Mouse (Mus musculus) adrenal gland (tissue): ENCODE results near the gene Stra6.

Source experiments
- intact Hi-C: fragments of 180-260 bp; cut with DNase I; formaldehyde crosslinking; loops from one replicate; pipeline ENCODE4 v1.15.1; 2025
- long read RNA-seq, 2 experiments: library from polyadenylated mRNA; unstranded; transcript quantifications; one replicate each; pipeline ENCODE4 v2.0.0; 2020; ENCODE audit warnings: borderline replicate concordance in 1 of 2; ENCODE audit not compliant: insufficient replicate concordance in 1 of 2

The Stra6 gene
- long read RNA-seq, experiment 1, partial matches to known transcripts = 1 of 1 reads
- long read RNA-seq, experiment 1, other reads (novel, unspliced or antisense) = 0 of 1 reads
- long read RNA-seq, experiment 2, partial matches to known transcripts = 0 of 2 reads
- long read RNA-seq, experiment 2, other reads (novel, unspliced or antisense) = 2 of 2 reads

DNA sequence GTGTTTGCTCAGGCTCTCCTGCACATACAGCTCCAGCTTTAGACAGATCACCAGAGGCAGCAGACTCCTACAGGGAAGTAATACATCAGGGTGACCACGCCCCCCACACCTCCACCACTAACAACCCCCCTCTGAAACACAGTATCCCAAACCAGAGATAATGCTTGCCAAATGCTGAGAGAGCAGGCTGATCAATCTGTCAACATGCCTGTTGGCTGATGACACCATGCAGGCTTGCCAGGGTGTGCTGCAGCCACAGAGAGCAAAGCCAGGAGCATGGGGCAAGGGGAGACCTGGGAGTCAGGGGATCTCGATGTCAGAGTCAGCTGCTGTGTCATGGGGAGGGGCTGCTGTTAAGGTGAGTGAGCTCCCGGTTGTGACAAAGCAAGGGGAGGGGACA lies at the start of gene Stra6:
Gene Stra6, plus strand, starts transcription at position 258 of the 400 bp plus-strand sequence.
- intact Hi-C loops = no loop called here

DNA sequence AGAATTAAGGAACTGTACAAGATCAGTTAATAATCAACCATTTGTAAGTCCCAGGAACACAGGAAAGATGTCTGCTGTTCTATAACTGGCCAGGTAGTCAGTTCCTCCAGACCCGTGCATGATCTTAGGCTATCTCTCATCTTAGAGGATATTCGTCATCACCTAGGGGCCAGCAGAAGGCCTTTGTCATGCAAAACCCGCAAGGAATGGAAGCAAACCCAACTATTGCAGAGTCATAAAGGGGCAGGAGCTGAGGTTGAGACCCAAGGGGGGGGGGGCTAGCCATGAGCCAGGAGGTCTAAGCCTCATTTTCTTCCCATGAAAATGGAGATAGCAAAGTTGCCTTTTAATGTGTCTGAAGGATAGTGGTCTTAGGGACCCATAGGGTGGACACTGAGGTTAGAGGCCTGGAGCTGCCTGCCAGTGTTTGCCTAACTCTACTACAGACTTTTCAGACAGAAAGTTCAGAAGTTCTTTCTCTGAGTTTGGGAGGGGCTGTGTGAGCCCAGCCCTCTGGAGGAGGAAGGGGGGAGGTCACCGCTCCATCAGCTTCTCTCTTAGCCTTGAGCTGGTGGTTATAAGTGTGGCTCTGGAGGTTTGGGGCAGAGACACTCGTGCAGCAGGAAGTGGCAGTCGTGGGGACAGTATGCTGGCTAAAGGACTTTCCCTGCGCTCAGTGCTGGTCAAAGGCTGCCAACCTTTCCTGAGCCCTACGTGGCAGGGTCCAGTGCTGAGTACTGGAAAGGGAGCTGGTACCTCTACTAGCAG lies 49.0 kb upstream of the Stra6 start:
- intact Hi-C loops = no loop called here

DNA sequence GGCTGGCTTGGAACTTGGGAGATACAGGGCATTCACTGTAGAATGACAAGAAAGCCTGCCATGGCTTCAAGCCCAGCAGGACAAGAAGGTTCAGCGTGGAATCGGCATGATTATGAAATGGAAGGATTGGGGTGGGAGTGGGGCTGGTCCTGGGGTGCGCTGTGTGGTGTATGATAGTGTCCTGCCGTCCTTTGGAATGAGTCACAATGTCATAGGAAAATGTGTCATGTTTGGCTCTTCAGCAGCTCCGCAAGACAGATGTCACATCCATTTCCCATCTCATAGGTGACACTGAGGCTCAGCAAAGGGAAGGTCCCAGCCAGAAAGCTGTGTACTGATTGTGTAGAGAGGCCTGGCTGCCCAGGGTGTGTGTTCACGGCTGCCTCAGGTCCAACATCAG lies 47.7 kb upstream of the Stra6 start:
- intact Hi-C loops = no loop called here

DNA sequence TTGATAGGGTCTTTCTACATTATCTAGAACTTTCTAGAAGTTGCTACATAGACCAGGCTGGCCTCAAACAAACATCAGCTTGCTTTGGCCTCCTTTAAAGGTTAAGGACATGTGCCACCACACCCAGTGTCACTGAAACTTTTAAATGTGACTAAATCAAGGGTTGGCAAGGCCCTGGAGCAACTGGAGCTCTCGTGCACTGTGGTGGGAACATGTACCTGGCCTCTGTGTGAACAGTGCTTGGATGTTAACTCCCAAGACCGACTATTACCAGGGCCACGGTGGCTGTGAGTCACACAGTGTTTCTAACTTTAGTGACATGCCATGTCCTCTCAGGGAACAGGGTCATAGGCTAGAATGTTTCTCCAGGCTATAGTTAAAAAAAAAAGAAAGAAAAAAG lies 46.6 kb upstream of the Stra6 start:
- intact Hi-C loops = no loop called here

DNA sequence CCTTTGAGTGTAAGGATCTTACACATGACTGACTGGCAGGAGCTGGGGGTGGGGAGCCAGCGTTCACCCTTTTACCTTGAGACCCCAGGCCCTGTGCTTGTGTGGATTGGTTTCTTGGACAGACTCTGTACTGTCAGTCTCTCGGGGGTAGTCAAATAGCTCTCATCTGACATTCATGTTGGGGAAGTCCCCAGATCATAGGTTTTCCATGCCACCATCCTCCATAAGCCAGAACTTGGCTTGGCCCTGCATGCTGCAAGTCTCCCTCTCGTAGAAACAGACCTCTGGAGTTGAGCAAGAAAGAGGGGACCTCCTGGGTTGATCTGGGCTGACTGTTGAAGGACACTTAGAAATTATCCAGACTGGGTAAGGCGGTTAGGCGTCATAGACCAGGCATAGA lies 45.2 kb upstream of the Stra6 start:
- intact Hi-C loops = no loop called here

DNA sequence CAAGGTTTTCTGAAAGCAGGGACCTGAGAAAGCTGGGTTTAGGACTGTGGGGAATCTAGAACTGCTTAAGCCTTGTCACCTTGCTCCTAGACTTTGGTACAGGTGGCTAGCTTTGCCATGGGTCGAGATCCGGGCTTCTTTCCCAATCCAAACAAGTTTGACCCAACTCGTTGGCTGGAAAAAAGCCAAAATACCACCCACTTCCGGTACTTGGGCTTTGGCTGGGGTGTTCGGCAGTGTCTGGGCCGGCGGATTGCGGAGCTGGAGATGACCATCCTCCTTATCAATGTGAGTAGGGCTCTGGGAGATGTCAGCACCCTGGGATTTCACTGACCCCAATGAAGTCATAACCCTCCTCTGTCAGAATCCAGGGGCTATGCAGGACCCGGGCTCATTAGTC lies 37.6 kb upstream of the Stra6 start:
- intact Hi-C loops = no loop called here

DNA sequence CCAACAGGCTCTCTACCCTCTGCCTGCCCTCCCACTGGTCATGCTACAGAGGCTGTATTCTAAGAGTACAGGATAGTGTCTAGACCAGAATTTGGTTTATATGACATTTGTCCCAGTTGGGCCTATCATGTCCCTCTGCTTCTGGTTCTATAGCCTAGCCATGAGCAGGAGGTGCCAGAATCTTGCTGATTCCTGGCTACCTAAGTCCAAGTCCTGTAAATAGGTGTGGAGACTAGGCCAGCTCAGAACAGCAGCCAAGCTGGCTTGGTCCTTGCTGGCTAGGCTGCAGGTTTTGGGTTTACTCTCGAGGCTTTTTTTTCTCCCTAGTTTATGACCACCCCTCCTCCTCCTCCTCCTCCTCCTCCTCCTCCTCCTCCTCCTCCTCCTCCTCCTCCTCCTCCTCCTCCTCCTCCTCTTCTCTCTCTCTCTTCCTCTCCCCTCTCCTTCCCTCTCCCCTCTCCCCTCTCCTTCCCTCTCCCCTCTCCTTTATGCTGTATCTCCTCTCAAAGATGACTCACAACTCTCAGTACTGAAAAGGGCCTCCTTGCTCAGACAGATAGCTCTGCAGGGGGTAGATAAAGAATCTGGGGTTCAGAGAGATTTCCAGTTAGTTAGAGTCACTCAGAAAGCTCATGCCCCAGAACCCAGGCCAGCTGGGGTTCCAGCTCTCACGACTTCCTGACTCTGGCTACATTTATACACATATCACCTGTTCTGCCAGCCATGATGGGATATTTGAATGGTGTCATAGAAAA lies 36.0 kb upstream of the Stra6 start:
- intact Hi-C loops = no loop called here

DNA sequence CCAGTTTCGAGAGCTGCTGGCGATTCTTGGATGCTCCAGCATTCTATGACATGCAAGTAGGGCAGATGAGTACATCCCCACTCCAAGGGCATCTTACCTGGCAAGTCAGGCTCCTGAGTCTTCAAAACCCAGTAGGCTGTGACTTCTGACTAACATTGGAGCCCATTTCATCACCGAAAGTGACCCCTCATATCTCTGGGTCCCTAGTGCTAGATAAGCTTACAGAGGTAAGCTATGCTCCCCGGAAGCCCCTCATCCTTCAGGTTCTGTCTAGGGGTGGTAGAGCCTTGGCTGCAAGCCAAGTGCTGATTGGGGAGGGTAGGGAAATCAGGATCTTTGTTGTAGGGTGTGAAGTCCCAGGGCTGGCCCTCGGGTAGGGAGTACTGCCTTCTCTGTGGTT lies 34.7 kb upstream of the Stra6 start:
- intact Hi-C loops = no loop called here

DNA sequence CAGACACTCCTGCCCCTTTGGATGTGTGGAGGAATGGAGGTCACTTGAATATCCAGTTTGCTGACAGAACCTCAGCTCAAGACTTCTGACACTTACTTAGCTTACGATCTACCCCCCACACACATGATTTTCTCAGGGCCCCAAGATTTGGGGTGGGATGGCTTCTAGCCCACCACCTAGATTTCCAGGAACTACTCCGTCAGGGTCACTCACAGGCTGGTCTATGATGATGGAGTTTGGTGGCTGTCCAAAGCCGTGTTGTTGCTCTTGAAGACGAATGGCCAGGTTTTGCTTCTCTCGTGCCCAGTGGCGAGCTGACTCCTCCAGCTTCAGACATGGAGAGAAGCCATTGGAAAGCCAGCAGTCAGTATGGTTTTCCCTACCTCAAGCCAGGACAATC lies 34.0 kb upstream of the Stra6 start:
- intact Hi-C loops = no loop called here

DNA sequence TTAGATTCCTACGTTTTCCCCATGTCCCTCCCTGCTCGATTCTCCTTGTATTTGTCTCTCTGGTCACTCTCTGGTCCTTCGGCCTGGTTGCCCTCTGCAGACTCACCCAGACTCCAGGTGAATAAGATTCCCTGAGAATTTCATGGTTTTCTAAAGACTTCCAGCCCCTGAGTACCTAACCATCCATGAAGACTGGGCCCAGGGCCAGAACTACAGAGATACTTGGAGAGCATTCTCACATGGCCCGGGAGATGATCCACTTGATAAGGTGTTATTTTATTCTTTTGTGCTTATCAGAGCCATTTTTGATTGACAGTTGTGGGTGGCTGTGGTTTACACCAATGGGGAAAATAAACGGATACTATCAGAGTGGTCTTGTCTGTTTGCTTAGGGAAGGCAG lies 31.7 kb upstream of the Stra6 start:
- intact Hi-C loops = no loop called here

DNA sequence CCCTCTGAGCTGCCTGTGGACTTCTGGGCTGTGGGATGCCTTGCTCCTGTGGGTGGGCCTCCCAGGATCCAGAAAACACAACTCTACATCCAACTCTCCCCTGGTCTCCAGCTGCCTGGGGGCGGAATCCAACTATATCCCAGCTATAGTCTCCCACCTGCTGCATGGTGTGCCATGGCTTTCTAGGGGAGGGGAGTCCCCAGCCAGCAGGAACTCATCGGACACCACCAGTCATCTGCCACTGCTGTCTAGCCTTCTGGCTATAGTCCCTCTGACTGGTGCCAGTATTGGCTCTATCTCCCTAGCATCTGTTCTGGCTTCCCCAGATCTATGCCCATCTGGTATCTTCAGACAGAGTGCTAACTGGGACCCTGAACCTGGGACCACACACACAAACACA lies 28.1 kb upstream of the Stra6 start:
- intact Hi-C loops = loop anchor here (5.0 kb wide), 1 partner anchor 247 kb away; no protein-coding TSS in a partner anchor

DNA sequence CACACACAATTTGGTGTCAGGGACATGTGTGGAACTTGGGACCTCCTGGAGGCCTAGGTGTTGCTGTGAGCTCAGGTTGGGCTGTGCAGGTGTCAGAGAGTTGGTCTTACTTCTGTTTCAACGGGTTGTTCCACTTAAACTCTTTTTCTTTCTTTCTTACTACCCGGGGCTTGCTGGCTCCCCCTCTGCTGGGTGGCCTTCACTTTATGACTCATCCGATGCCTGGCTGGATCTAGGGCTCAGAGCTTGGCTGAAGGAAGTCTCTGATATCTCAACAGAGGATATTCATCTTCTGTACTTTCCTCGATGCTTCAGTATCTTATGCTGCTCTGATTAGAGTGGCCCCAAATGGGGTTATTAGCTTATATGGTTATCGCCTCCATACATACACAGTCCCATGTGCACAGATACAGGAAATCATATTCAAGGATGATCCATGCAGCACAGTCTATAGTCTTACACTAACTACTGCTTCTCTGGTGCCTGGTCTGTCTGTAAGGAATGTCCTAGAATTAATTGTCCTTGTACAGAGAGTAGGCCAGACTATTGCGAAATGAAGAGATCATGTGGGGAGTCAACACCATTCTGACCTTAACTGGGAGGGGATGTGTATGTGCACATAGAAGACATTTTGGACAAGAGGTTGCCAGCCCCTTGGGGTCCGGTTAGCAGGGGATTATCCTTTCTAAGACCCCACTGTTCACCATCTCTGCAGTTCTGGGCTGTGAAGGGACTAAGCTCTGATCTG lies 27.5 kb upstream of the Stra6 start:
- intact Hi-C loops = loop anchor here (5.0 kb wide), 1 partner anchor 246 kb away; no protein-coding TSS in a partner anchor

DNA sequence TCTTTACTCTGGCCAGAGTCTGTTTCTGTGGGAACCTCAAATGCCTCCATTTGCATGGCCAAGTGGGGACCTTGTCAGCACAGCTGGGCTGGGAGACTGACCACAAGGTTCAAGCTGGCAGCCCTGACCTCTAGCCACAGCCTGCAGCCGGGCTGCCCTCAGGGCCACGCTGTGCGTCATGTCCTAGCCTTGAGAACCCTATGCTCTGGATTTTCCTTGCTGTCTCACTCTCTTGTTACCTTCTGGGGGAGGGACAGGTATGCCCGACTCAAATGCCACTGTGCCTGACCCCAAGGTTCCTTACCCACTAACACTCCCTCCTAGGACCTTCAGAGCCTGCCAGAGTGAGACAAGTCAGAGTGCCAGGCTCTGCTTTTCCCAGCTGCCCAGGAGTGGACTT lies 26.6 kb upstream of the Stra6 start:
- intact Hi-C loops = loop anchor here (5.0 kb wide), 1 partner anchor 245 kb away; no protein-coding TSS in a partner anchor

DNA sequence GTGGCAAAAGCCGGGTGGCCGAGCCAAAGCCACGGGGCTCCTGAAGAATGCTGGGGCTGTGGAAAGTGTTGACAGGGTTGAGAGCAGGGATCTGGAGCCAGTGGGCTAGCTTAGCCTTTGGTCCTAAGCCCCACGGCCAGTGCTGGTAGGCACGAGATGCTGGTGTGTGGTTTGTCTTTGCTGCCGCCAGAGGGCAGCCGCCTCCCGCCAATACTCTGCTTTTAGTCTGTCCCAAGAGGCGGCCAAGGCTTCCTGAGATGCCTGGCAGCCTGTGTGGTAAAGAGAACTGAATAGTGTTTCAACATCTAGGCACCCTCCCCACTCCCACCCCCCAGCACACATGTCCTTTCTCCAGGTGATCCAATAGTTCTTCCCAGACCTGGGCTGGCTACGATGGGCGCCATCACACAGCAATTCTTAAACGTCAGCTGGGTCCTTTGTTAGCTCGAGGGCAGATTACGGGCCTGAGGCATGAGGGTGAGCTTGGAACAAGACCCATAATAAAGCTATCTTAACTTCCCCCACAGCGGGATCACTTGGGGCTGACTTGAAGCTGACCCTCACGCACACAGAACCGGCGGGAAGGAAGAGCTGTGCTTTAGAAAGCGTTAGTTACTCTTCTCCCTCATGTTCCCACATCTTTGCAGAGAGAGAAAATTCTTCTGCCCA lies 25.0 kb upstream of the Stra6 start:
- intact Hi-C loops = loop anchor here (1.0 to 5.0 kb wide), 2 partner anchors 165 to 244 kb away; no protein-coding TSS in a partner anchor

DNA sequence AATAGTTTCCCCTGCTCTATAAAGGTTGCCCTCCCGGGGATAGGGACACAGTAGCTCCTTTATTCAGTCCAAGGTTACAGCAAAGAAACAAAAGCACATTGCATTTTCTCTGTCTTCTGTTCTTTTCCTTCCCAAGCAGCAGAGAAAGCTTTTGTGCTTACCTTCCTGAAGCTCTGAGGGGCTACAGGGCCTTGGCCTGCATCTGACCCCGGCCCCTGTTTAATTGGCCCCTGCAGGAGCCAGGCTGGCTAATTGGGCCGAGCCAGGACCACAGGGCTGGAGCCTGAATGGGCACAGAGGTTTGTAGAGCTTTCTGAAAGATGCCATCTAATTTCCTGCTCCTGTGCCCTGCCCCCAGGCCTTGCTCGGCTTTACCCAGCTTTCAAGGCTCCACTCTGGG lies 22.6 kb upstream of the Stra6 start:
- intact Hi-C loops = no loop called here

DNA sequence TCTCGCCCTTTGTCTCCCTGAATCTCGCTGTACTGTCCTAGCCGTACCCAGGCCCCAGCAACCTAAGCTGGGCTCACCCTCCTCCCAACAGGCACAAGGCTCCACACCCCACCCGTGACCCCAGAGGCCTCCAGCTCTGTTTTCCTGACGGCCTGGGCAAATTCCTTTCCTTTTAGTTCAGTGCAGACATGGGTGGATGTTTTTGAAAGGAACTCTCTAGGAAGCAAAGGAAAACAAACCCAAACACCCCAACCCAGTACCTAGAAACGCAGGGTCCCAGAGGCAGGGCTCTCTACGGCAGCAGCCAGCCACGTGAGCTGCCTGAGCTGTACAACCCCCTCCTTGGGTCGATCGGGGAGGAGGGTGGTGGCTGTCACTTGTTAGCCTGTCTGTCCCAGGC lies 21.2 kb upstream of the Stra6 start:
- intact Hi-C loops = no loop called here

DNA sequence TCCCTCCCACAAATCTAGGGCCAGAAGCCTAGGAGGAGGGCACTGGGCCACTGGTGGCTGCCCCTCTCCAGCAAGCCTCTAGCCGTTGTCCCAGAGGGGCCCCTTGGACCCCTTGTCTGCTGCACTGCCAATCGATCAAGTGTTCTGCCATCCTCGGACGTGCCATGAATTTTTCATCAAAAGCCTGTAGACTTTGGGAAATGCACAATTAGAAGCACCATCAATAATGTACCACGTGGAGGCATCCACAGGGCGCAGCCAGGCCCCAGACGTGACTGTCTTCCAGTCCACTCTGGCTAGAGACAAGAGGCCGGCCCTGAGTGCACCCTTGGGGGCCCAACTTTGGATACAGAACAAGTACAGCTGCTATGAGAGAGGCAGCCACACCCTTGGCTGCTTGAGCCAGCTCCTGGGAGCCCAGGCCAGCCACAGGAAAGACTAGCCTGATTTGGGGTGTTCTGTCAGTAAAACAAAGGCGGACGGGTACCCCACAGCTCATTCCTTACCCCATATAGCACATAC lies 20.0 kb upstream of the Stra6 start:
- intact Hi-C loops = no loop called here

DNA sequence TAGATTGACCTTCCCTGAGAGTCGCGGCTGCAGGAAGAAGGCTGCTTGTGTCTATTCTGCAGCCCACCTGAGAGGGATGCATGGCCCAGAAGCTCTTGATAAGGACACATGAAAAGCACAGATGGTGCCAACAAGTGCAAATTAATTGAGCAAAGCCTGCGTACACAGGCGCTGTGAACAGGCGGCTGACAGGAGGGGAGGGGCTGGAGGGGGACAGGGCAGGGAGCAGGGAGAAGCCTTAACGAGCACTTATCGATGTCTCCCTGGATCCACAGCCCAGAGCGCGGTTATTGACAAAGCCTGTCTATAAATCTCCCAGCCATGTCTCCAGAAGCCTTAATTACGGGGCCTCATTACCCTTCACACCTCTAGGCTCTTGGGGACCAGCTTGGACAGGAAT lies 18.8 kb upstream of the Stra6 start:
- intact Hi-C loops = no loop called here

DNA sequence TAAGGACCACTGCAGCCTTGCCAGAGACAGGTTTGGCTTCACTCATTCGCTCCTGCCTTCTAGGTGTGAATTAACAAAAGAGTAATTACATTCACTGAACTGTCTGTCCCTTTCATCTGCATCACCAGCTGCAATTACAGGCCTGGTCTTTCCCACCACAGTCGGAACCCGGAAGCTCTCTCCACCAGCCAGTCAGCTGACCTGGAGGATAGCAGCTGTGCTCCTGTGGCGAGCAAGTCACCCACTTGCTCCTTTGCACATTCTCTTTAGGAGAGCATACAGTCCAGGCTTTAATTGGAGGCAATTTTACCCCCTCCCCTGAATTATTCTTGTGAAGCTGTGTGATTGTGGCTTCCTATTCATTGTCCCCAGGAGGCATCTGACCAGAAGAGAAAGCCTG lies 17.9 kb upstream of the Stra6 start:
- intact Hi-C loops = no loop called here

DNA sequence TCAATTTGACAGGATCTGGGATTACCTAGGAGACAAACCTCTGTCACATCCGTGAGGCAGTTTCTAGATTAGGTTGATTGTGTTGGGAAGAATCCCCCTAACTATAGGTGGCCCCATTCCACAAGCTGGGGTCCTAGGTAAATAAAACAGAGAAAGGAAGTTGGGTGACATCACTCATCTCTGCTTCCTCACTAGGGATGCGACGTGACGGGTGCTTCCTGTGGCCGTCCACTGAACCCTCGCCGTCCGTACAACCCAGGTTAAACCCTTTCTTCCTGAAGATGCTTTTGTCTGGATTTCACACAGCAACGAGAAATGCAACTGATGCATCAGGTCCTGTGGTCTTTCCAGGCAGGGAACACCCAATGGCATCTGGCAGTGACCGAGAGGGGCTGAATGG lies 16.5 kb upstream of the Stra6 start:
- intact Hi-C loops = no loop called here

DNA sequence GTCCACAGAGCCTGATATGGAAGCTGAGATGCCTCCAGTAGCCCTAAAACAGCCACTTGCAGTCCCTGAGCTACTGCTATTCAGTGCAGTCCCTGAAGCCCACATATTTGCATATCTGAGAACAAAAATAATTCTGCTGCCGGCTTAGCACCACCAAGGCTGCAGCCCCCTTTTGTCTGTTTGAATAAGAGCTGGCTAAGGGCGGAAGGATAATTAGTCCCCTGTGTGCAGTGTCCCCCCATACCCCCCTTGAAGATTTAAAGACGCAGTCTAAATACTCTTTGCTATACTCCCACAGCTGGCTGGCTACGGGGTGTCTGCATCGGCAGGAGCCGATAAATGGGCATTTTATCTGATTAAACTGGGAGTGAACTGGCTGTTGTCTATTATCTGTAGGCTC lies 15.0 kb upstream of the Stra6 start:
- intact Hi-C loops = no loop called here
